ENCODE assay signal across 12 mouse cellular contexts in the genomic region with DNA sequence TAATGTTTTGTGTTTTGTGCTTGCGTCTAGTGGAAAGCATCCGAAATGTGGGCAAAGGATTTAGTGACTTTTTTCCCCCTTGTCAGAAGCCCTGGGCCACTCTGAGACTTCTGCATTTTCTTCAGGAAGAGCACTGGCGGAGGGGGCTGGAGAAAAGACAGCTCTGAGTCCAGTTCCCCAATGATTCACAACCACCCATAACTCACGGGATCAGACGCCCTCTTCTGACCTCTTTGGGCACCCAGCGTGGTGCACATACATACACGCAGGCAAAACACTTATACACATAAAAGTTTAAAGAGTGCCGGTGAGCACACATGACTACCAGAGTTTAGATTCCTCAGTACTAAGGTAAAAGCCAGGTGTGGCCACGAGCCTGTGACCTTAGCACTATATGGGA. TPM values are rescaled to one million over a fixed set of nuclear protein-coding genes. Genes with fewer than 3 reads are reported as not detected.
DNase-seq lines count a peak whose midpoint lies in the region; ATAC-seq and TF ChIP-seq lines count a peak whose summit lies in the region.
"Had no signal": no experiment of that assay in that cellular context is flagged by ENCODE, and none has a peak within 500 bp of the region (broad histone marks: within the 10 kb centered on the region; RNA-seq: fewer than 3 reads in every experiment).

No protein-coding gene starts in this region.

- peak; percentile 15; the same call in 1 of the 2 replicates for TF ChIP-seq CTCF in lung, adult 2 months (IDR thresholded peaks at IDR 0.05; ENCODE audit: insufficient read depth, low read length)

- H3K27me3 ChIP-seq in forebrain, embryonic 12.5 days = peaks cover 6% of the 10 kb centered on the region; the same call in 1 of the 2 replicates
- H3K27me3 ChIP-seq in forebrain, embryonic 16.5 days (replicated peaks; ENCODE audit: control insufficient read depth, insufficient read depth, low read length) = no peaks in the 10 kb centered on the region
- H3K27me3 ChIP-seq: embryonic facial prominence, embryonic 13.5 days; limb, embryonic 13.5 days; midbrain, embryonic 15.5 days had no signal

- no peak overlapping the region for H3K4me2 ChIP-seq in forebrain, embryonic 12.5 days
- H3K4me2 ChIP-seq in forebrain, embryonic 16.5 days (ENCODE audit: low read length) = no peak overlapping the region

- peak; percentile 5 for DNase-seq in lung, adult 2 months
- DNase-seq in lung, adult 18-20 months = no peak
- DNase-seq in lung, postnatal 36 days = peak; percentile 51
- DNase-seq in left cerebral cortex, postnatal 36 days (ENCODE audit: low spot score in 2 of 2) = no peak
- DNase-seq: gastrocnemius, postnatal 10 days had no signal

- WGBS in forebrain, embryonic 12.5 days = 65% methylated on average over 9 of the region's 9 CpGs
- WGBS in forebrain, embryonic 16.5 days = 71% methylated on average over 9 of the region's 9 CpGs
- WGBS in lung, adult 2 months = 63% methylated on average over 9 of the region's 9 CpGs

- H3K9ac ChIP-seq in forebrain, embryonic 12.5 days = 0 out of 2 replicates have a peak overlapping the region, but pooled peaks have one; percentile 80
- no peak overlapping the region for H3K9ac ChIP-seq in forebrain, embryonic 16.5 days (replicated peaks; ENCODE audit: low read depth, low read length)
- H3K9ac ChIP-seq: midbrain, embryonic 15.5 days had no signal

- peaks cover 30% of the 10 kb centered on the region for H3K4me1 ChIP-seq in forebrain, embryonic 12.5 days
- peaks cover 20% of the 10 kb centered on the region for H3K4me1 ChIP-seq in forebrain, embryonic 16.5 days (replicated peaks; ENCODE audit: control insufficient read depth, insufficient read depth, low read length)
- H3K4me1 ChIP-seq in lung, adult 2 months (ENCODE audit: control insufficient read depth, insufficient read depth, low read length) = peaks cover 13% of the 10 kb centered on the region

- TF ChIP-seq POLR2A in lung, adult 2 months (IDR thresholded peaks at IDR 0.05; ENCODE audit: borderline replicate concordance, extremely low read depth, low read depth, low read length) = no peak

- no peaks in the 10 kb centered on the region; the same call in 1 of the 2 replicates for H3K36me3 ChIP-seq in forebrain, embryonic 12.5 days (replicated peaks)
- H3K36me3 ChIP-seq in forebrain, embryonic 16.5 days (ENCODE audit: control insufficient read depth, insufficient read depth) = no peaks in the 10 kb centered on the region
- H3K36me3 ChIP-seq: midbrain, embryonic 15.5 days had no signal

- no peak overlapping the region for H3K4me3 ChIP-seq in forebrain, embryonic 12.5 days (replicated peaks)
- H3K4me3 ChIP-seq in forebrain, embryonic 16.5 days (replicated peaks; ENCODE audit: low read length) = no peak overlapping the region
- H3K4me3 ChIP-seq in lung, adult 2 months (replicated peaks; ENCODE audit: extremely low read depth, low read depth, low read length) = no peak overlapping the region

- H3K9me3 ChIP-seq in forebrain, embryonic 12.5 days = 0 out of 2 replicates have a peak, but pooled peaks cover 4% of the 10 kb centered on the region
- H3K9me3 ChIP-seq in forebrain, embryonic 16.5 days (ENCODE audit: control insufficient read depth, low read length) = no peaks in the 10 kb centered on the region
- H3K9me3 ChIP-seq: embryonic facial prominence, embryonic 13.5 days; midbrain, embryonic 15.5 days had no signal

- no peak overlapping the region for H3K27ac ChIP-seq in forebrain, embryonic 12.5 days
- H3K27ac ChIP-seq in forebrain, embryonic 16.5 days (ENCODE audit: low read length) = no peak overlapping the region; the same call in 1 of the 2 replicates

- ATAC-seq in forebrain, embryonic 12.5 days (ENCODE audit: low FRiP score) = no peak
- no peak for ATAC-seq in forebrain, embryonic 16.5 days
- ATAC-seq in common myeloid progenitor, adult 5-6 weeks (replicated peaks; ENCODE audit: low read depth, poor library complexity, severe bottlenecking) = peak; percentile 62
- no peak for ATAC-seq in erythroid progenitor cell, adult 5-6 weeks (replicated peaks; ENCODE audit: low FRiP score, poor library complexity, severe bottlenecking)

- intact Hi-C loops in left cerebral cortex, postnatal 36 days (cut with DNase I) = loop anchor here (2.0 kb wide), 1 partner anchor 109 kb away; no protein-coding TSS in a partner anchor

RNA-seq across cellular contexts. Expression of a gene that starts 1.3 kb away (rescaled TPM):
- polyA plus RNA-seq in forebrain, embryonic 12.5 days (2016; fragmentation: Nextera tagmentation; extraction: Ambion mirVana) = 3.7 TPM in 2 replicates
- polyA plus RNA-seq in forebrain, embryonic 16.5 days (2015; fragmentation: Nextera tagmentation; extraction: Ambion mirVana) = 2.1 and 2.2 TPM in 2 replicates
- 36.9 and 40.9 TPM in 2 replicates for polyA plus RNA-seq in lung, adult 2 months (2012; rRNA removed)
- 1.6 and 2.1 TPM in 2 replicates for total RNA-seq in common myeloid progenitor, adult 5-6 weeks (2017)
- 3.2 and 6.3 TPM in 2 replicates for total RNA-seq in erythroid progenitor cell, adult 5-6 weeks (2015; ENCODE audit: low replicate concordance)
- total RNA-seq in erythroid progenitor cell, adult 5-6 weeks (2017; ENCODE audit: low replicate concordance) = 1.0 and 1.1 TPM in 2 replicates
- 10 to 100 TPM; 27.9 to 36.1 TPM for total RNA-seq in left cerebral cortex, postnatal 36 days (2021)

Comparison
In these comparisons a context has a peak if more than half of its experiments do, and no peak if none do; other contexts are left out.
1. DNase-seq: peak in lung, adult 2 months (single experiment) and lung, postnatal 36 days (single experiment); none in lung, adult 18-20 months (0 of 2) and left cerebral cortex, postnatal 36 days (0 of 2).